Mouse (Mus musculus) bone marrow, adult 2 months (tissue): ENCODE data around the gene Uchl1.

Source experiments
- CTCF ChIP-seq: fragments of 200-500 bp; IDR thresholded peaks from 2 replicates; pipeline ENCODE4 v1.5.1; 2011; ENCODE audit warnings: low read length, control low read depth; ENCODE audit not compliant: control insufficient read depth, insufficient read depth
- POLR2A ChIP-seq: fragments of 200-500 bp; IDR thresholded peaks from 2 replicates; pipeline ENCODE4 v1.6.1; 2011; ENCODE audit warnings: low read depth, mild to moderate bottlenecking, control low read depth, low read length, borderline replicate concordance; ENCODE audit not compliant: control insufficient read depth

- TF ChIP-seq POLR2A (no peak), CTCF (no peak)
Measured at GRCm38 (mm10) chr5:66676457-66677117, 696 bp downstream of the Uchl1 start.
